Mouse (Mus musculus) heart, adult 2 months (tissue): ENCODE results near the gene Ralbp1.

Experiments
- EP300 ChIP-seq: fragments of 200-500 bp; IDR thresholded peaks from 2 replicates; pipeline ENCODE4 v1.6.1; 2011; ENCODE audit warnings: low read depth, low read length, control low read depth; ENCODE audit not compliant: insufficient read depth
- POLR2A ChIP-seq: fragments of 200-500 bp; IDR thresholded peaks from 2 replicates; pipeline ENCODE4 v1.6.1; 2011; ENCODE audit warnings: mild to moderate bottlenecking, low read depth, low read length, control low read depth; ENCODE audit not compliant: insufficient read depth

DNA sequence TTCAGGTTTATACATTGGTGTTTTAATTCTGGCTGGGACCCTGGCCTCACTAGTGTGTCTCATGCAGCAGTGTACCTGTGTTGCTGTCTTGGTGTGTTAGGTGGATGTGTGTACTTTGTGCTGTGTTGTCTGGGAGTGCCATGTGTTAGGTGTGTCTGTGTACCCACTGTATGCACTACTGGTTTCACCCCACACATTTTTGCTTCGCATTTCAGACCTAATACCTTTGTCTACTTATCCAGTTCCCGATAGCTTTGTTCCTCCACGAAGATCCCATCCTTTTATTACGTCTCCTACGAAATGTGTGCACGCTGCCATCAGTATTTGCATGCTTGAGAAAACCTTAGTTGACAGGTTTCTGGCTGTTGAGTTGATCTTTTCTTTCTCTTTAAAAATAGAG, 85.1 kb downstream of the Ralbp1 start:
- TF ChIP-seq POLR2A (no peak), EP300 (no peak)
